Mouse (Mus musculus): ENCODE data around the gene Foxred2. TPM values are rescaled to one million over a fixed set of nuclear protein-coding genes. Genes with fewer than 3 reads are reported as not detected.

Gene Foxred2
- total RNA-seq, 2 experiments from 2014 or later: 0.43 to 0.84 TPM

DNA sequence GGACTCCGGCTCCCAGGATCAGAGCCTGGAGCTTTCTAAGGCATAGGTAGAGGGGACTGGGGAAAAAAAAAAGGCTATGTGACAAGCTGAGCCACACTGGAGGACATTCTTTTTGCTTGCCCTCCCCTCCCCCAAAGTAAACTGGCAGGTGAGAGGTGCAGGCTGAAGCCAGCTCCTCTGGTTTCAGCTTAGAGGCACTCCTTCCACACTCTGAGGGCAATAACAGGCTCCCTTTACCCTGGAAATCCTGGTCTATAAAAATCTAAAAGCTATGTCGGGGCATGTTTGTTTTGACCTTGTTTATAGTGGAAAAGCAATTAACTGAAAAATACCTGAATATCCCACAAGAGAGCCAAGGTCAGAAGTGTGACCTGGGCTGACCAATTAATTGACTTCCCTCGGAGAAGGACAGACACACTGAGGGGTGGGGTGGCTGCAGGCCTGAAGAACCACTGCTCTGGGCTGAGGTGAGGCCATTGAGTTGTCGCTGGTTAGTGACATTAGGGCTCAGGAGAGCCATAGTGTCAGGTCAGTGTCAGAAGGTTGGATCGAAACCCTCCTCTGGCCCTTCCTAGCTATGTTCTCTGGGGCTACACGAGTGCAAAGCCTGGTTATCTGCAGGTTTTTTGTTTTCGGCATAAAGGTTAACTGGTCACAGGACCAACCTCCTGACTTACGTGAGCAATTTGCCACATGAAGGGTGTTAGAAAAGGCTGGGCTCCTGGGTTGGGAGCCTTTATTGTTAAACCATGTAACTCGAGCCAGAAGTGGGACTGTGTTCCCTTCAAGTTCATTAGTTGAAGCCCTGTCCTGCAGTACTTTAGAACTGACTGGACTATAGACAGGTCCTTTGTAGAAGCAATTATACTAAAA, 48.6 kb downstream of the Foxred2 start:
- Histone ChIP-seq H3K4me3 (no peak overlapping the region), H3K27ac (peak overlapping the region; percentile 88)
- no peak for DNase-seq
- intact Hi-C loops (cut with DNase I): no loop called here
- TF ChIP-seq CTCF (IDR thresholded peaks at IDR 0.05): no peak

GRCm38 (mm10) chr15:77906545-77906944, 50.0 kb downstream of the Foxred2 start:
- H3K4me3 ChIP-seq: peak overlapping the region; percentile 70; the same call in 1 of the 2 replicates
- intact Hi-C loops (cut with DNase I): no loop called here

DNA sequence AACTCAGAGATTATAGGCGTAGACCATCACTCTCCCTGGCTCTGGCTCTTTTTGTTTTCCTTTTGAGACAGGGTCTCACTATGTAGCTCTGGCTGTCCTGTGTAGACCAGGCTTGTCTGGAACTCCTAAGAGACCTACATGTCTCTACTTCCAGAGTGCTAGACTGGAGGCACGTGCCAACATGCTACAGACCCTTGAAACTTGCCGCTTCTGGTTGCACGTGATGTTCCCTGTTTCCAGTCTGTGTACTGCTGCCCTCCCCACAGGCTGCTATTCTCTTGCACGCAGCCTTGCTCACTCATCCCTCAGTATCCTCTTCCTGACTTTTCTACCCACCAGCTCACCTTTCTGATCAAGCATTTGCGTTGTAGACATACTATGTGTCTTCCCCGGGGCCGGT, 50.4 kb downstream of the Foxred2 start:
- no peak for TF ChIP-seq CTCF (IDR thresholded peaks at IDR 0.05)
- intact Hi-C loops (cut with DNase I): no loop called here
- peak overlapping the region; percentile 88 for H3K27ac ChIP-seq
- no peak for DNase-seq
- peak overlapping the region; percentile 70 for H3K4me3 ChIP-seq

More at GRCm38 (mm10) chr15:77906545-77906944, 50.0 kb downstream of the Foxred2 start:
- TF ChIP-seq CTCF (IDR thresholded peaks at IDR 0.05): no peak
- DNase-seq: no peak
- H3K27ac ChIP-seq: peak overlapping the region; percentile 88

DNA sequence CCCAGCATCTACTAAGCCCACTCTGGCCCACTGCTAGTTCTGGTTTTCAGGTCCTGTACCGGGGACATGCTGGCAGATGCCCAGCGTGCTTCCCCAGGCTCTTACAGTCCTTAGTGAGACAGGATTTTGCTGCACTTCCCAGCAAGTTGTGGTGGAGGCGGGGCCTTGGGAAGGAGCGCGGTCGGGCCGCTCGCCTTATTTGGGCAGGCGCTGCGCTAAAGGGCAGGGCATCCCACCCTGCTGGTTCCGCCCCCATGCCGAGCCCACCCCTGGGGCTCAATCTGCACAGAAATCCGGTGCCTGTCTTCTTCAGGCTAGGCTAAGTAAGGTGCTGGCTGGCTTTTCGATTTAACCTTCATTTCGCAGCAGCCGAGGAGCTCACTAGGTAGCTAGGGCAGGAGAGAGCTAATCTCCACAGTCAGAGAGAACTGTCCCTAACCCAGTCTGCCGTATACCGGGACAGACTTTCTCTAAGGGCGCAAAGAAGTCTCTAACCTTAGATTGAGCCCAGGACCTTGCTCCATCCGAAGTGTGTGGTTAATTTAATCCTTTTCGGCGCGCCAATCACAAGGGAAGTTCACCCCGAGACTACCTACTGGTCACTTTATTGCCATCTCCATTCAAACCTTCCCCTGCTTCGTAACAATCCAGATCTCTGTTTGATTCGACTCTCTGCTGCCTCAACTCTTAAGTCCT, 51.1 kb downstream of the Foxred2 start:
- intact Hi-C loops (cut with DNase I): no loop called here
- DNase-seq: peak; percentile 82
- no peak for TF ChIP-seq CTCF (IDR thresholded peaks at IDR 0.05)
- Histone ChIP-seq H3K27ac (peak overlapping the region; percentile 88), H3K4me3 (peak overlapping the region; percentile 70)

DNA sequence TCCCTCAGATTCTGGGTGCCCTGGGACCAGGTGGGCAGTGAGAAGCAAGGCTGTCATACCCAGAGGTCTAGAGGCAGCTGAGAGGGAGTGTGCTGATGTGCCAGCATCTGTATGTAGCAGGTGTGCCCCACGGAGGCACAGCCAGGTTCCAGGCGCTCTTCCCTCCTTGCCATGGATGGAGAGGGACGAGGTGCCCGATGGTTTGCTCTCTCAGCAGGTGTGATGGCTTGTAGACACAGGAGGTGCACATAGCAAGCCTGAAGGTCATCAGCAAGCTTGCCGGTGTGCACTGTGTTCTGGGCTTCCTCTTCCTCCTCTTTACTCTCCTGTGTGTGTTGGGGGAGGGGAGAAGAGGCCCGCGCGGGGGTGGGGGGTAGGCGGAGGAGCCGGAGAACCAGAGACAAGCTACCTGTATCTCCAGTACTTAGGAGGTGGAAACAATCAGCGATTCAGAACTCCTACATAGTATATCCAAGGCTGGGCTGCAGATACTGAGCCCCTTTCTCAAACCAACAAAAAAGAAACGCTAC, 52.1 kb downstream of the Foxred2 start:
- DNase-seq: no peak
- no peak for TF ChIP-seq CTCF (IDR thresholded peaks at IDR 0.05)
- H3K4me3 ChIP-seq: peak overlapping the region; percentile 70
- intact Hi-C loops (cut with DNase I): no loop called here
- H3K27ac ChIP-seq: peak overlapping the region; percentile 88

- H3K27ac ChIP-seq: peak overlapping the region; percentile 88
These were observed 53.3 kb downstream of the Foxred2 start for GRCm38 (mm10) chr15:77903176-77903575.

DNA sequence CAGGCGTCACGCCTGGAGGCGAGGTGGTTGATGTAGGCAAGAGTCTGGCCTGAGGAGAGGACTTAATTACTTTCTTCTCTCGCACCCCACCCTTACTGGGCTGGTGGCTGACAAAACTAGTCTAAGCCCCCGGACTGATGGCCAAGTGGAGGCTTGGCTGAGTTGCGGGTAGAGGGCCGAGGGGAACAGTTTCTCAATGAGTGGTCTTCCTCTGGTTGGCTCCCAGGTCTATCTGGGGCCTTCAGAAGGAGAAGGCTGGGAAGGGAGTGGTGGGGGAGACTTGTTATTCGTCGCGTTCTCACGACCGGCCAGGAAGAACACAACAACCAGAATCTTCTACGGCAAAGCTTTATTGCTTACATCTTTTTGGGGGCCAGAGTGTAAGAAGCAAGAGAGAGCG, 61.6 kb downstream of the Foxred2 start:
- TF ChIP-seq CTCF (IDR thresholded peaks at IDR 0.05): no peak
- no peak for DNase-seq
- H3K27ac ChIP-seq: peak overlapping the region; percentile 65
- intact Hi-C loops (cut with DNase I): no loop called here
- H3K4me3 ChIP-seq: no peak overlapping the region

More at GRCm38 (mm10) chr15:77903176-77903575, 53.3 kb downstream of the Foxred2 start:
- intact Hi-C loops (cut with DNase I): no loop called here
- DNase-seq: no peak
- H3K4me3 ChIP-seq: no peak overlapping the region
- TF ChIP-seq CTCF (IDR thresholded peaks at IDR 0.05): no peak

- DNase-seq: peak; percentile 12
- TF ChIP-seq CTCF (IDR thresholded peaks at IDR 0.05): no peak
- H3K27ac ChIP-seq: 0 out of 2 replicates have a peak overlapping the region, but pooled peaks have one; percentile 28
- intact Hi-C loops (cut with DNase I): no loop called here
- H3K4me3 ChIP-seq: no peak overlapping the region
These were observed 63.2 kb downstream of the Foxred2 start for GRCm38 (mm10) chr15:77893292-77893691.

- intact Hi-C loops (cut with DNase I): no loop called here
- no peak overlapping the region for H3K4me3 ChIP-seq
These were observed 64.1 kb downstream of the Foxred2 start for GRCm38 (mm10) chr15:77892420-77892819.

GRCm38 (mm10) chr15:77891766-77892165, 64.8 kb downstream of the Foxred2 start:
- intact Hi-C loops (cut with DNase I): no loop called here
- Histone ChIP-seq H3K4me3 (no peak overlapping the region), H3K27ac (peak overlapping the region; percentile 70)
- no peak for TF ChIP-seq CTCF (IDR thresholded peaks at IDR 0.05)
- peak; percentile 20 for DNase-seq

More at GRCm38 (mm10) chr15:77892420-77892819, 64.1 kb downstream of the Foxred2 start:
- DNase-seq: peak; percentile 5
- no peak for TF ChIP-seq CTCF (IDR thresholded peaks at IDR 0.05)
- H3K27ac ChIP-seq: peak overlapping the region; percentile 70

Other genes with a start within 250 kb of the Foxred2 start
- not detected for gene Apol9b, start 227.7 kb downstream of the Foxred2 start, total RNA-seq (2021)
- gene Apol8, start 199.7 kb downstream of the Foxred2 start, total RNA-seq (2021): under 1 TPM; 0.08 to 0.31 TPM
- gene Myh9, start 114.5 kb downstream of the Foxred2 start, total RNA-seq (2021): 10 to 100 TPM; 37.4 to 57.4 TPM
- 100 to 1,000 TPM; 189 to 247 TPM for gene Txn2, start 27.7 kb downstream of the Foxred2 start, total RNA-seq (2021)
- gene Eif3d, start 14.1 kb upstream of the Foxred2 start, total RNA-seq (2021): 10 to 100 TPM; 57.7 to 63.5 TPM
- gene Cacng2, start 163.3 kb upstream of the Foxred2 start, total RNA-seq (2021): not detected
- gene Ift27, start 217.4 kb upstream of the Foxred2 start, total RNA-seq (2021): 10 to 100 TPM; 11.7 to 16.0 TPM
- gene Pvalb, start 249.7 kb upstream of the Foxred2 start, total RNA-seq (2021): over 10,000 TPM in 1 of 2 experiments, 1,000 to 10,000 TPM in 1; 9,151 to 16,547 TPM

All from gastrocnemius, adult 2 months (tissue).